Mouse (Mus musculus) hindbrain, embryonic 14.5 days (tissue): Measurements from ENCODE around the gene Olfr447. TPM values are rescaled to one million over a fixed set of nuclear protein-coding genes. Genes with fewer than 3 reads are reported as not detected.

Source experiments
- polyA plus RNA-seq: library from polyadenylated mRNA; unstranded; fragments of >200 nt; fragmentation: Nextera tagmentation; extraction: Ambion mirVana; gene quantifications from 2 replicates; pipeline ENCODE4 v1.2.1, GENCODE M21; 2014

Gene Olfr447
- polyA plus RNA-seq, 1 experiment from 2014 or later: not detected

Other genes starting within 250 kb of the Olfr447 start
- 212 and 229 TPM in 2 replicates for gene Tcaf1, start 198.8 kb upstream of the Olfr447 start, polyA plus RNA-seq
- not detected in 2 replicates for gene Olfr453, start 169.5 kb upstream of the Olfr447 start, polyA plus RNA-seq
- not detected in 2 replicates for gene Olfr38, start 152.5 kb upstream of the Olfr447 start, polyA plus RNA-seq
- gene Olfr452, start 123.8 kb upstream of the Olfr447 start, polyA plus RNA-seq: not detected in 2 replicates
- gene Olfr450, start 96.9 kb upstream of the Olfr447 start, polyA plus RNA-seq: not detected in 2 replicates
- gene Olfr449, start 74.5 kb upstream of the Olfr447 start, polyA plus RNA-seq: not detected in 2 replicates
- gene Olfr448, start 18.4 kb upstream of the Olfr447 start, polyA plus RNA-seq: not detected in 2 replicates
- gene Olfr446, start 12.5 kb downstream of the Olfr447 start, polyA plus RNA-seq: not detected in 2 replicates
- not detected in 2 replicates for gene Olfr444, start 40.2 kb downstream of the Olfr447 start, polyA plus RNA-seq
- not detected in 2 replicates for gene Olfr441, start 197.5 kb downstream of the Olfr447 start, polyA plus RNA-seq
- not detected in 2 replicates for gene Olfr237-ps1, start 237.7 kb downstream of the Olfr447 start, polyA plus RNA-seq